Mouse (Mus musculus) heart, postnatal 10 days (tissue): ENCODE data around the gene Spata21. TPM values are rescaled to one million over a fixed set of nuclear protein-coding genes. Genes with fewer than 3 reads are reported as not detected.

Source experiments
- DNase-seq, 2 experiments: peaks; one replicate each; pipeline ENCODE4 v3.0.0; 2021
- intact Hi-C: fragments of 180-260 bp; cut with DNase I; formaldehyde crosslinking; loops from one replicate; pipeline ENCODE4 v1.15.1; 2025
- total RNA-seq, 2 experiments: library from RNA; stranded (reverse); gene quantifications; 2 replicates each; pipeline ENCODE4 v1.2.3; 2021

The Spata21 gene
- total RNA-seq, 2 experiments from 2014 or later, result not detected

GRCm38 (mm10) chr4:141148009-141148801 is 60.1 kb downstream of the Spata21 start:
- DNase-seq, result peak; percentile 42 to 56
- intact Hi-C loops, result loop anchor here (10.0 kb wide), 1 partner anchor 397 kb away; no protein-coding TSS in a partner anchor

GRCm38 (mm10) chr4:141149116-141149515 is 61.0 kb downstream of the Spata21 start:
- intact Hi-C loops, result loop anchor here (10.0 kb wide), 1 partner anchor 396 kb away; no protein-coding TSS in a partner anchor
- no peak for DNase-seq

DNA sequence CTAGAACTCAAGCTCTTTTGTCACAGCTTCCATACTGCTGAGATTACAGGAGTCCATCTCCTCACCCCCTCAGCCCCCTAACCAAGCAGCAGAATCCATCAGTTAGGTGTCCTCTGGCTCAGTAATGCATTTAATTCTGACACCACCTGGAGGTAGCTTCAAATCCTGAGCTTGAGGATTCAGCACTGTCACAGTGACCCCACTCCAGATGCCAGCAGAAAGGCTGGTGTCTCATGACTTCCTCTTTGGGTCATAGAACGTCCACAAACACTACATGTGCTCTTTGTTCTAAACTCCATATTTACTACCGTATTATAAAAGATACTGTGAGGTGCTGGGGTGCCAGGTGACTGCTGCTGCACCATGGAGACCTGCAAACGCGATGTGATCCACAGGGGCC is 69.4 kb downstream of the Spata21 start:
- intact Hi-C loops, result no loop called here
- no peak for DNase-seq

DNA sequence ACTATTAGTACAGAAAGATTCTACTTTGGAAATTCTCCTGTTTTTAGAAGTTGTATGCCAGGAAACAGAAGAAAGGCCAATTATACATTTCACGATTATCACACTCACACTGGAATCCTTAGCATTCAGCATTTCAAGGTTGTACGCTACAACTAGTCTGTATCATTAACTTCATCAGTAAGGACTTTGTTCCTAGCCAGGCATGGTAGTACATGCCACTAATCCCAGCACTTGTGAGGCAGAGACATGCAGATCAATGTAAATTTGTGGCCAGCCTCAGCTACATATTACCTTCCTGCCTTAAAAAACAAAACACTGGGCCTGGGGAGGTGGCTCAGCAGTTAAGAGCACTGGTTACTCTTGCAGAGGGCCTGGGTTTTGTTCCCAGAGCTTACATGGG is 70.5 kb downstream of the Spata21 start:
- intact Hi-C loops, result no loop called here
- no peak for DNase-seq

- intact Hi-C loops, result no loop called here
- DNase-seq, result no peak
Observed at GRCm38 (mm10) chr4:141159093-141159492, 71.0 kb downstream of the Spata21 start.

DNA sequence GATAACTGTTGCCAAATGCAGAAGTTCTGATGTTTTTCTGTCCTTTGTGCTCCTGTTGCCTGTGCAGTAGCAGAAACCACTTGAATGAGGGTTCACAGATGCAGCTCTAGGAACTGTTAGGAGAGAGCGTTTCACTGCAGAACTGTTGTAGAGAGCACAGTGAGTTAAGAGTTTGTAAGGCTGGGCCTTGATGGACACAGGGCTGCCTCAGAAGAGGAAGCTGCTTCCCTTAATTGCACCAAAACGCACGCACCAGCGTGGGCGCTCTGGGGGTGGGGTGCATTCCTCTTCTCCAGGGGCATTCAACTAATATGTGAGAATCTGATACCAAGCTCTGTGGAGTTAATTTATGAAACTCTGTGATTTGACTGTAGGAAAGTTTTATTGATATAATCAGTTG is 71.5 kb downstream of the Spata21 start:
- no peak for DNase-seq
- intact Hi-C loops, result no loop called here

- intact Hi-C loops, result no loop called here
- DNase-seq, result no peak
Observed at GRCm38 (mm10) chr4:141160193-141160592, 72.1 kb downstream of the Spata21 start.

- no peak for DNase-seq
- intact Hi-C loops, result no loop called here
Observed at GRCm38 (mm10) chr4:141161699-141162208, 73.6 kb downstream of the Spata21 start.

Other genes starting within 250 kb of the Spata21 start
- gene Padi1, start 242.6 kb upstream of the Spata21 start, total RNA-seq, result not detected
- gene Padi2, start 182.0 kb upstream of the Spata21 start, total RNA-seq, result 1 to 10 TPM in 1 of 2 experiments, under 1 TPM in 1; 0.65 to 1.1 TPM
- 100 to 1,000 TPM; 725 to 746 TPM for gene Sdhb, start 127.1 kb upstream of the Spata21 start, total RNA-seq
- 10 to 100 TPM; 20.0 to 24.7 TPM for gene Atp13a2, start 101.5 kb upstream of the Spata21 start, total RNA-seq
- 10 to 100 TPM; 47.6 to 53.7 TPM for gene Mfap2, start 77.9 kb upstream of the Spata21 start, total RNA-seq
- 1 to 10 TPM; 7.0 to 7.4 TPM for gene Crocc, start 27.8 kb upstream of the Spata21 start, total RNA-seq
- 10 to 100 TPM; 33.3 to 34.3 TPM for gene Necap2, start 10.0 kb upstream of the Spata21 start, total RNA-seq
- gene Szrd1, start 51.4 kb downstream of the Spata21 start, total RNA-seq, result 100 to 1,000 TPM in 1 of 2 experiments, 10 to 100 TPM in 1; 92.4 to 108 TPM
- gene Fbxo42, start 59.6 kb downstream of the Spata21 start, total RNA-seq, result 10 to 100 TPM; 14.7 to 15.6 TPM
- 1 to 10 TPM; 1.0 to 1.2 TPM for gene Rsg1, start 125.6 kb downstream of the Spata21 start, total RNA-seq
- 10 to 100 TPM; 11.6 to 14.7 TPM for gene Arhgef19, start 151.2 kb downstream of the Spata21 start, total RNA-seq
- gene Epha2, start 212.9 kb downstream of the Spata21 start, total RNA-seq, result 1 to 10 TPM; 8.1 TPM